Mouse (Mus musculus): ENCODE measurements at regions not wholly inside any gene's neighbourhood (a gene's known extent, or its start where the extent isn't known, plus 50 kb on each side); places are given as distances from the start of the nearest gene placed in this dataset.

GRCm38 (mm10) chrX:156944223-156944622 is 470.9 kb downstream of the Phex start:
- H3K4me3 ChIP-seq, result no peak overlapping the region
- WGBS, result 67% methylated on average over 1 of the region's 1 CpGs
- ATAC-seq (replicated peaks; ENCODE audit: insufficient number of reproducible peaks, insufficient read depth, low FRiP score, low read depth), result no peak
- no peak overlapping the region for H3K4me2 ChIP-seq
- H3K9ac ChIP-seq, result no peak overlapping the region
- H3K27me3 ChIP-seq, result no peaks in the 10 kb centered on the region
- no peaks in the 10 kb centered on the region for H3K9me3 ChIP-seq (replicated peaks)
- H3K27ac ChIP-seq, result no peak overlapping the region
- H3K36me3 ChIP-seq, result no peaks in the 10 kb centered on the region
- no peaks in the 10 kb centered on the region for H3K4me1 ChIP-seq (replicated peaks)

GRCm38 (mm10) chrX:156913363-156913762 is 501.7 kb downstream of the Phex start:
- Histone ChIP-seq H3K4me2 (no peak overlapping the region), H3K4me3 (no peak overlapping the region), H3K36me3 (no peaks in the 10 kb centered on the region), H3K27me3 (no peaks in the 10 kb centered on the region), H3K27ac (no peak overlapping the region), H3K4me1 (replicated peaks) (no peaks in the 10 kb centered on the region), H3K9ac (no peak overlapping the region), H3K9me3 (replicated peaks) (no peaks in the 10 kb centered on the region)
- WGBS, result 47% methylated on average over 1 of the region's 1 CpGs
- no peak for ATAC-seq (replicated peaks; ENCODE audit: insufficient number of reproducible peaks, insufficient read depth, low FRiP score, low read depth)

All from heart, embryonic 15.5 days (tissue).